Mouse (Mus musculus) megakaryocyte, embryonic 14.5 days (primary cell): ENCODE results near the gene Taf6. TPM values are rescaled to one million over a fixed set of nuclear protein-coding genes. Genes with fewer than 3 reads are reported as not detected.

Experiments used
- H3K27me3 ChIP-seq: replicated peaks from 2 replicates; pipeline ENCODE3; 2012; ENCODE audit warnings: inconsistent platforms
- H3K36me3 ChIP-seq: replicated peaks from 2 replicates; pipeline ENCODE3; 2012; ENCODE audit warnings: low read length, inconsistent platforms, mixed read lengths
- H3K4me1 ChIP-seq: 2 replicates; pipeline ENCODE4 v1.6.1; 2012; ENCODE audit warnings: inconsistent platforms
- H3K4me3 ChIP-seq: replicated peaks from 2 replicates; pipeline ENCODE3; 2012; ENCODE audit warnings: moderate library complexity, mild to moderate bottlenecking, inconsistent platforms
- H3K9me3 ChIP-seq: 2 replicates; pipeline ENCODE4 v1.6.1; 2012; ENCODE audit warnings: inconsistent platforms
- FLI1 ChIP-seq: IDR thresholded peaks from 2 replicates; pipeline ENCODE4 v1.6.1; 2012; ENCODE audit warnings: low read length, inconsistent platforms, mixed read lengths
- GATA1 ChIP-seq: IDR thresholded peaks from 3 replicates; pipeline ENCODE4 v1.6.1; 2012; ENCODE audit warnings: mixed read lengths, low read length, inconsistent platforms, borderline replicate concordance
- polyA plus RNA-seq: library from polyadenylated mRNA; stranded (reverse); fragments of >175 nt; gene quantifications from 2 replicates; pipeline ENCODE4 v1.2.3, GENCODE M21; 2012; ENCODE audit warnings: low replicate concordance; ENCODE audit not compliant: insufficient read depth

The Taf6 gene
- polyA plus RNA-seq, 1 experiment, result 21.9 TPM

DNA sequence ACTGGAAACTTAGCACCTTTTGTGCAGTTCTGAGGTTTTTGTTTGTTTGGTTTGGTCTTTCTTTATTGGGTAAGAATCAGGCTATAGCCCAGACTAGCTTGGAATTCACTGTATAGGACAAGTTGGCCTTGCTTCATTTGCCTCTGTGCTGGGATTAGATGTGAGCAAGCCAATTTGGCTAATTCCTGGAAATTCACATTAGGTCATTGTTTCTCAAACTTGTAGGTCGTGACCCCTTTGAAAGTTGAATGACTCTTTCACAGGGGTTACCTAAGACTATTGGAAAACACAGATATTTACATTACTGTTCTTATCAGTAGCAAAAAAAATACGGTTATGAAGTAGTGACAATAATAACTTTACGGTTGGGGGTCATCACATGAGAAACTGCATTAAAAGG, 32.9 kb downstream of the Taf6 start:
- H3K4me1 ChIP-seq, result peaks cover 31% of the 10 kb centered on the region
- no peak for TF ChIP-seq GATA1
- TF ChIP-seq FLI1, result no peak
- no peaks in the 10 kb centered on the region for H3K27me3 ChIP-seq
- H3K9me3 ChIP-seq, result no peaks in the 10 kb centered on the region
- peak overlapping the region; percentile 96 for H3K4me3 ChIP-seq
- H3K36me3 ChIP-seq, result peaks cover 32% of the 10 kb centered on the region

GRCm38 (mm10) chr5:138138585-138138984, 48.7 kb downstream of the Taf6 start:
- Histone ChIP-seq H3K36me3 (peaks cover 20% of the 10 kb centered on the region), H3K4me1 (peaks cover 23% of the 10 kb centered on the region), H3K9me3 (no peaks in the 10 kb centered on the region), H3K4me3 (no peak overlapping the region), H3K27me3 (no peaks in the 10 kb centered on the region)
- TF ChIP-seq FLI1, result no peak
- no peak for TF ChIP-seq GATA1

GRCm38 (mm10) chr5:138137935-138138549, 49.2 kb downstream of the Taf6 start:
- H3K4me1 ChIP-seq, result peaks cover 23% of the 10 kb centered on the region
- TF ChIP-seq GATA1 (no peak), FLI1 (no peak)

GRCm38 (mm10) chr5:138137257-138137656, 50.0 kb downstream of the Taf6 start:
- Histone ChIP-seq H3K9me3 (no peaks in the 10 kb centered on the region), H3K36me3 (peaks cover 28% of the 10 kb centered on the region), H3K4me1 (peaks cover 23% of the 10 kb centered on the region), H3K4me3 (no peak overlapping the region), H3K27me3 (no peaks in the 10 kb centered on the region)
- TF ChIP-seq FLI1 (no peak), GATA1 (no peak)

More at GRCm38 (mm10) chr5:138137935-138138549, 49.2 kb downstream of the Taf6 start:
- H3K36me3 ChIP-seq, result peaks cover 21% of the 10 kb centered on the region
- H3K27me3 ChIP-seq, result no peaks in the 10 kb centered on the region
- H3K4me3 ChIP-seq, result no peak overlapping the region
- H3K9me3 ChIP-seq, result no peaks in the 10 kb centered on the region

DNA sequence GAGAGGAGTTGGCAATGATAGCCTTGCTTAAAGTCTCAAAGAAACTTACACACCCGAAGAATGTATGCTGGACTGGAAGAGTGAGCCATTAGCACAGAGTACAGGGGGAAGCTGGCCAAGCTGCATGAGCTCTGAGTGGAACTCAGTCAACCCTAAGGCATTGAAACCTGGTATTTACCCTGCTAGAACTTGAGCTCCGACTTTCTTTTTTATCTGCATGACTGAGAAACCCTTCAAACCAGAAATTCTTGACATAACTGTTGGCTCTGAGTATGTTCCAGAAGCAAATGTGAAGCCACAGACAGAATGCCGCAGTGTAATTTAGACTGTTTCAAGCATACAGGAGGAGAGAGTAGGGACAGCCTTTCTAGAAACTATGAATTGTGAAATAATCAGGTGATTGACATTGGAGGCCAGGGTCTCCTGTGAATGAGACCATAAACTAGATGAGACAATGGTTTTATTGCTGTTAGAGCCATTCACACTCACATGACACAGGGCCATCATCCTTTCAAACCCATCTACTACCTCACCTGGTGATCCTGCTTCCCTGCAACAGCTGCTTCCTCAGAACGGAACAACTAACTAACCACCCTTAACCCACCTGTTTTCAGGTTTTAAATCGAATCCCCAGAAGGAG, 54.7 kb downstream of the Taf6 start:
- Histone ChIP-seq H3K4me3 (no peak overlapping the region), H3K9me3 (no peaks in the 10 kb centered on the region), H3K4me1 (peaks cover 8% of the 10 kb centered on the region), H3K36me3 (peaks cover 61% of the 10 kb centered on the region), H3K27me3 (no peaks in the 10 kb centered on the region)
- TF ChIP-seq FLI1 (no peak), GATA1 (no peak)

Other genes starting within 250 kb of the Taf6 start
- gene Gjc3, start 224.4 kb downstream of the Taf6 start, polyA plus RNA-seq, result 0.68 TPM in 1 of 2 replicates, not detected in the other
- gene Azgp1, start 205.9 kb downstream of the Taf6 start, polyA plus RNA-seq, result not detected in 2 replicates
- not detected in 2 replicates for gene Smok3a, start 166.2 kb downstream of the Taf6 start, polyA plus RNA-seq
- 0.06 TPM in 1 of 2 replicates, not detected in the other for gene Smok3b, start 166.0 kb downstream of the Taf6 start, polyA plus RNA-seq
- not detected in 2 replicates for gene Smok3c, start 134.3 kb downstream of the Taf6 start, polyA plus RNA-seq
- gene Zkscan1, start 102.4 kb downstream of the Taf6 start, polyA plus RNA-seq, result 0.38 TPM in 1 of 2 replicates, not detected in the other
- gene Zscan21, start 70.5 kb downstream of the Taf6 start, polyA plus RNA-seq, result 0.86 TPM in 1 of 2 replicates, not detected in the other
- gene Zfp113, start 31.7 kb downstream of the Taf6 start, polyA plus RNA-seq, result 0.13 TPM in 1 of 2 replicates, not detected in the other
- 18.0 and 85.5 TPM in 2 replicates for gene Cops6, start 26.4 kb downstream of the Taf6 start, polyA plus RNA-seq
- 5.5 and 7.4 TPM in 2 replicates for gene Ap4m1, start 15.4 kb downstream of the Taf6 start, polyA plus RNA-seq
- gene Mcm7, start 15.0 kb downstream of the Taf6 start, polyA plus RNA-seq, result 6.7 and 10.6 TPM in 2 replicates
- 1.8 and 2.1 TPM in 2 replicates for gene Cnpy4, start within 50 bp of the Taf6 start, polyA plus RNA-seq
- 3.8 TPM in 1 of 2 replicates, not detected in the other for gene Mblac1, start 6.9 kb upstream of the Taf6 start, polyA plus RNA-seq
- 0.40 TPM in 1 of 2 replicates, not detected in the other for gene Nxpe5, start 38.4 kb upstream of the Taf6 start, polyA plus RNA-seq
- 61.6 and 131 TPM in 2 replicates for gene Lamtor4, start 68.0 kb upstream of the Taf6 start, polyA plus RNA-seq
- gene BC037034, start 76.6 kb upstream of the Taf6 start, polyA plus RNA-seq, result 49.9 and 62.5 TPM in 2 replicates
- not detected in 2 replicates for gene Gal3st4, start 85.4 kb upstream of the Taf6 start, polyA plus RNA-seq
- gene Gm43720, start 92.5 kb upstream of the Taf6 start, polyA plus RNA-seq, result not detected in 2 replicates
- 2.6 and 3.1 TPM in 2 replicates for gene Gpc2, start 92.6 kb upstream of the Taf6 start, polyA plus RNA-seq
- gene Stag3, start 92.8 kb upstream of the Taf6 start, polyA plus RNA-seq, result 0.66 and 9.2 TPM in 2 replicates
- gene Pvrig, start 154.5 kb upstream of the Taf6 start, polyA plus RNA-seq, result not detected in 2 replicates